Mouse (Mus musculus): ENCODE results near the gene 5830473C10Rik.

Gene 5830473C10Rik

GRCm38 (mm10) chr5:90560743-90561142 is at the start of gene 5830473C10Rik:
Gene 5830473C10Rik (plus strand): TSS chr5:90561107.
- no peak for DNase-seq

DNA sequence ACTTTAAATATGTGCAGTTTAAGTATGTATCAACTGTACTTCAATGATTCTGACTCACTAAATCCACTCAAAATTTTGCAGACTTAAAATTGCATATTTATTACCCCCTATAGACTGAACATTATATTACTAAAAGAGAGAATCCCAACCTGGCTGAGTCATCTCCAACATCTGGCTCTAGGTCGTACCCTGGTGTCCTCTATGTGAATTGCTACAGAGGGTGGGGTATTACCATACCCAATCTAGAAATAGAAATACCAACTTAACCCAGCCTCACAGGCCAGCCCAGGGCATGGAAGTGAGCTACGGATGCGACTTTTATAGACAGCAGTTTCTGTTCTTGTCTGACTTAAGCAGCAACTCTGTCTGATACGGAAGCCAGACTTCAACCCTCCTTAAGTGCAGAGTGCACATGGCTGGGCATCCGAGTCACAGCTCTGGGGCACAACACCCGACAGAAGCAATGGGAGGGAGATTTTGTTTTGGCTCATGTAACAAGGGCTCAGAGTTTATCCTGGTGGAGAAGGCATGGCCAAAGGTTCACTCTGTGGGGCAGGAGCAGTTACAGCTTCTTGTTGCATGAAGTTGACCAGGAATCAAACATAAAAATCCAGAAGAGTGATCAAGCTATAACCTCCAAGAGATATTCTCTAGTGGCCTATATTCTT is 48.5 kb upstream of the 5830473C10Rik start:
- DNase-seq, result no peak

GRCm38 (mm10) chr5:90515561-90515960 is 45.3 kb upstream of the 5830473C10Rik start:
- no peak for DNase-seq

GRCm38 (mm10) chr5:90518356-90519100 is 42.4 kb upstream of the 5830473C10Rik start, which contains the start of gene Afm:
Gene Afm (plus strand): TSS chr5:90518932.
- DNase-seq, result no peak

DNA sequence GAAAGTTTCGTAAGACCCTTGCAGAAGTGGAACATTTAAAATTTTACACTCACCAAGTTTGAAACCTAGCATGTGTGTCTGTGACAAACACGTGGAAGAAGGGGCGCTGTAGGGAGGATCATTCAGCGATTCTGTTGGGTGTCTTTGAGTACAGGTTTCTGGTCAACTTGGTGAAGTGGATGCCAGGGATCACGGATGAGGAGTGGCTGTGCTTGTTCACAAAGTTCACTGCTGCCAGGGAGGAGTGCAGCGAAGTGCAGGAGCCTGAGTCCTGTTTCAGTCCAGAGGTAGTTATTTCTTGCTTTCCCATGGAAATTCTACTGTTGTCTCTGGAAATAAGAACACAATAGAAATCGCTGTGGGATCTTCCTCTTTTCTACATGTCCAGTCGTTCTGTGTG is 9.7 kb upstream of the 5830473C10Rik start:
- no peak for DNase-seq

DNA sequence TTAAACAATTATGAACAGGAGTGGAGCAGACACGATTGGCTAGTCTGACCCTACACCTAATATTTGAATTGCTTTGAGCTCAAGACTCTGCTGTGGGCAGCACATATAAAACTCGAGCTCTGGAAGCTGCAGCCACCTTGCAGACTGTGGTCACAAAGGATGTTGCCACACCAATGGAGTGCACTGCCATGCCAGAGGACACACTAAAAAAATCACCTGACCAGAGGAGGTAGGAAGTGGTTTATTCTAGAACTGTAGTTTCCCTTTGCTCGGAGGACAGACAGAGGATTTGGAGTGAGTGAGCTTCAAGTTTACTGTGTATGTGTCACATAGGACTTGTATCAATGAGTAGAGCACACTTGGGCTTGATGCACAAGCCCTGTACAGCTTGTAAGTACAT is 4.9 kb upstream of the 5830473C10Rik start:
- no peak for DNase-seq

GRCm38 (mm10) chr5:90561721-90562275 is 891 bp downstream of the 5830473C10Rik start:
- no peak for DNase-seq

DNA sequence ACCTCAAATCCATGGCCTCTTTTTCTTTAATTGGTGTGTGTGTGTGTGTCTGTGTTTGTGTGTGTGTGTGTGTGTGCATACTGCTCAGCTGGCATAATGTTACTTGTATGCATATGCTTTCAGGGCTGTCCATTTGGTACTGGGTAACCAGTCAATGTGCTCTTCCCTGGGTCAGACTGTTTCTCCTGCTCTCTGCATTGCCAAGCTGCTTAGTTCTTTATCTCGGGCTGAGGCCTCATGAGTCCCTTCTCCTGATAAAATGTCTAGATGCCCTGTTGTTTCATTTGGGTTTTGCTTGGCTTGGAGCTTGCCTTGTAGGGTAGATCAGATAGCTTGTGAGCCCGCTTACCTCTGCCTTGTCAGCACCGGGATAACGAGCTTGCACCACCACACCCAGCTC is 2.0 kb downstream of the 5830473C10Rik start:
- no peak for DNase-seq

GRCm38 (mm10) chr5:90564161-90564560 is 3.3 kb downstream of the 5830473C10Rik start:
- no peak for DNase-seq

GRCm38 (mm10) chr5:90565205-90565604 is 4.3 kb downstream of the 5830473C10Rik start:
- DNase-seq, result no peak

DNA sequence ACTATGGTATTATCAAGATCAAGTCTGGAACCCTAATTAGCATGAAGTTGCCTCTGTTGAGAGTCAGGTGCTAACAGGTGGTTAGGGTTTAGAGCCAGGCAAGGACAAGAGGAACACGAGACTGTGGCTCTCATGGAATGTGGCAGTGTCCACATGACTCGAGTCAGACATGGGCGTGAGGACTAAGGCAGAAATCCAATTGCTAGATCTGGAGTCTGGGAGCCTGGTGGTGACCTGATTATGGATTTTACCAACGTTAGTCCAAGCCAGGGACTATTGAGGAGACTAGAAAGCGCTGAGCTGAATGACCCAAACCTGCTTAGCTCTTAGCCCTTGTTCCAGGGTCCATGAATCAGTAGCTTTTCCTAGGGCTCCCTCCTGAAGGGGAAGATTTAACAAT is 6.9 kb downstream of the 5830473C10Rik start:
- no peak for DNase-seq

DNA sequence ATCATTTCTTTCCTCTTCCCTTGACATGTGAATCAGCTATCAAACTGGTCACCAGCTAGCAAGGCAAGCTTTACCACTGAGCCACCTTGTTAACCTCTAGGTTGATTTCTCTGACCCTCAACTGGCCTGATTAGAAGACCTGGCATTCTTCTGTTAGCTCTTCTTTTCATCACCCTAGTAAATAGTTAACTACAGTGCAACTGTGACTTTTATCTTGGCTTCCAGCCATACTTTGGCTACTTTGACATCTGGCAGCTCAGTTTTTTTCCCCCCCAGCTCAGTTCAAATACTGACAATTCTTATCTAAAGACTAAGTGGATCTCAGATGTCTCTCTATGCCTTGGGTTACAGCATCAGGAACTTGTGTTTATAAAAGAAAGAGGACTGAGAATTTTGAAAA is 7.4 kb downstream of the 5830473C10Rik start:
- no peak for DNase-seq

- no peak for DNase-seq
Observed at GRCm38 (mm10) chr5:90571216-90571615, 10.3 kb downstream of the 5830473C10Rik start.

- DNase-seq, result peak; percentile 15
Observed at GRCm38 (mm10) chr5:90577751-90578150, 16.8 kb downstream of the 5830473C10Rik start.

DNA sequence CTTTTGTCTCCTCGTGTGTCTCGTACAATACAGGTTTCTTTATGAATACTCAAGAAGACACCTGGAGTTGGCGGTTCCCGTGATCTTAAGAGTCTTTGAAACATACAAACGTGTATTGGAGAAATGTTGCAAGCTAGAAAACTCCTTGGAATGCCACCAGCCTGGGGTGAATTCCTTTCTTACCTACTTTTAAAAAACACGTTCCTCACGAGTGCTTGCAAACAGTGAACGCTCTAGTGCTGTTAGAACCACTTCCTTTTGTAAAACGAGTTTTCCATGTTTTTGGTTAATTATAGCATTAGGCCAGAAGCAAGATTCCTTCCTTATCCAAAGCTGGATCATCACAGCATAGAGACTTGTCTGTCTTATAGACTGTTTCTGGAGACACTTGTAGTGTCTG is 18.6 kb downstream of the 5830473C10Rik start:
- no peak for DNase-seq

- no peak for DNase-seq
Observed at GRCm38 (mm10) chr5:90582179-90582578, 21.3 kb downstream of the 5830473C10Rik start.

DNA sequence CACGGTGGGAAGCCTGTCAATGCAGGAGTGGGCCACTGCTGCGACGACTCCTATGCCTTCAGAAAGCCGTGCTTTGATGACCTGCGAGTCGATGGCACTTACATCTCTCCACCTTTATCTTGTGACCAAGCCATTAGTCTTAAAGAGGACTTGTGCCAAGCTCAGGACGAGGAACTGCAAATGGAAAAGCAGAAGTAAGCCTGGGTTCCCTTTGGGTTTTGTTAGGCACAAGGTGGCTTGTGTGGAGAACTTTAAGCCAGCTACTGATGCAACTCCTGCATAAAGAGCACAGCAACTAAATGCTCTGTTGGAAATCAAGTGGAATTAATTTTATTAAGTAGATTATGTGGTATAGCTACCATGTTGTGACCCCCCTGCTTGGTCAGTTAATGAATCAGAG is 23.9 kb downstream of the 5830473C10Rik start:
- DNase-seq, result no peak

DNA sequence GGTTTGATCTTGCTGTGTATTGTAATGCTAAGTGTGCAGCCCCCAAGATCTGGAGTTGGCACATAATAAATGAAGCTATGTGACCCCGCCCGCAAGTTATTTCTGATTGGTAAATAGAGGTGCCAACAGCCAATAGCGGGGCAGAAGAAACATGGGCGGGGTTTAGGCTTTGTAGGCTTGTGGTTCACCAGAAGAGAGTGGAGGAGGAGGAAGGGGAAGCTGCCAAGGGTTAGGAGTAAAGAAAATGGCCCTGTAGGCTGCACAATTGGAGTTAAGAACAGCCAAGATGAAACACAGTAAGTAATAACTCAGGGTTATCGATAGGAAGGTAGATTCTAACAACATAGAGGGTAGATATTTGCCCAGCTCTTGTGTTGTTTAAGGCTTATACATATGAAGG is 25.6 kb downstream of the 5830473C10Rik start:
- no peak for DNase-seq

DNA sequence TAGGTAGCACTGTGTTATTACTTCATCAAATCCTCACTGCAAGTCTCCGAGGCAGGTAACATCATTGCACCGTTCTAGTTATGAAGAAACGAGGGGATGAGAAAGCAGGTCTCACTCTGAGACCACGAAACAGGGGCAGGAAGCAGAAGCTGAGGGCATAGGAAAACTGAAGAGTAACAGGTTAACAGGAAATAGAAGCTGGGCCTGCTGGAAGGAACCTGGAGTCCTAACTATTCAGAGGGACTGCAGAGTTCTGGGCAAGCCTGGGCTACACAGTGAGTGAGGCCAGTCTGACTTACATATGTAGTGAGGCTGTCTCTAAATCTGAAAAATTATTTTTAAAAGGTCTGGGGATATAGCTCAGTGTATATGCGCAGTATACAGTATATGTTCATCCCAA is 27.2 kb downstream of the 5830473C10Rik start:
- DNase-seq, result no peak

DNA sequence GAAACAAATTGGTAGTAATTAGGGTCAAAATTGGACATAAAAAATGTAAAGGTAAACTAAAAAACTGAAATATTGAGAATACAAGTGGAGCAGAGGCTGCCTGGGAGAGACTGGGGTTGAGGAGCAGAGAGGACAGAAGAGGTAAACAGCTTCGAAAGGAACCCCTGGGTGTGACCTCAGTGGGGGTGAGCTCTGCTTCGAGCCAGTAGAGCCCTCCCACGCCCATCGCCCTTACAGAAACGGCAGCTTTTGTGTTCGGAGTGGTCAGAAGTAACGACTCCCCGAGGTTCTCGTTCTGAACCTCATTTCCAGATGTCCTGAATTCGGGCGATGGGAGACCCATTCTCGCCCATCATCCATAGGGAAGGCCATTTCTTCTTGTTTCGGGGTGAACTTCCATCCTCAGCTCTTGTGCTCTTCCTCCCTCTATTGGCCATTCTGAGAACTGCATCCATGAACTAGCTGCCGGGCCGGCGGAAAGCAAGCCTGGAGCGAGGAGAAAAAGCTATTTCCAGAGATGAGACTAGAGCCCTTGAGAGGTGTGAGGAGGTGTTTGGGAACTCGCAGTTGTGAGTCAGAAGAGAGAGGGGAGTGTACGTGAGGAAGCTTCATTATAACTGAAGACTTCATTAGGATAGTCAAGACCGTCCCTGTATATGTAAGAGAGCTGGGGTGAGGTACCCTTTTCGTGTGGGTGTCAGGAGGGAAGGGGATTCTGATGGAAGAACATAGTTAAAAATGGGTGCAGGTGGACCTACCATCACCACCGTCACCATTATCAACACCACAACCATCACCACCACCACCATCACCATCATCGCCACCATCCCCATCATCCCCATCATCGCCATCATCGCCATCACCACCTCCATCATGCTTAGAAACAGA is 28.0 kb downstream of the 5830473C10Rik start:
- DNase-seq, result peak; percentile 44

DNA sequence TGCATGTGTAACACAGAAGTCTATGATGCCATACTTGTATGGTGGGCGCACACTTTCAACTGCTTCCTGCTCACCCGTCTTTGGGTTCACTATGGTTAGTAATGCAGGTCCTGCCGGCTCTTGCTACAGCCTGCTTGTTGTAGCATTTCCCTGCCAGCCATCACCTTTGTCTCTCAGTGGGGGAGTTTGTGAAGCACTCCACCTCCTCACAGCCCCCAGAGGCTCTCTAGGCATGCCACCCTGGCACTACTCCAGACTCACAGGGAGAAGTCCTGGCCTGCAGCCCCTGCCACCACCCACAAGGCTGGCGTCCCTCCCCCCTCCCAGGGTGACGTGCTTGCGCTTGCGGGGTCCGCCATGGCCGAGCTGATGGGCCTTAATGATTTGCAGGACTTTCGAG is 29.8 kb downstream of the 5830473C10Rik start:
- no peak for DNase-seq

- DNase-seq, result no peak
Observed at GRCm38 (mm10) chr5:90591936-90592335, 31.0 kb downstream of the 5830473C10Rik start.

GRCm38 (mm10) chr5:90594945-90595344 is 34.0 kb downstream of the 5830473C10Rik start:
- peak; percentile 11 for DNase-seq

All from liver (tissue).